Mouse (Mus musculus) cortical plate, adult 2 months (tissue): ENCODE measurements around the gene Tcaf3.

ENCODE experiments used
- CTCF ChIP-seq: fragments of 200-500 bp; IDR thresholded peaks from 2 replicates; pipeline ENCODE4 v1.5.1; 2011; ENCODE audit warnings: mild to moderate bottlenecking, control low read depth, low read length; ENCODE audit not compliant: insufficient read depth; ENCODE audit errors: extremely low read depth
- POLR2A ChIP-seq: fragments of 200-500 bp; IDR thresholded peaks from 2 replicates; pipeline ENCODE4 v1.6.1; 2011; ENCODE audit warnings: mild to moderate bottlenecking, low read length, control low read depth; ENCODE audit not compliant: insufficient read depth; ENCODE audit errors: extremely low read depth

DNA sequence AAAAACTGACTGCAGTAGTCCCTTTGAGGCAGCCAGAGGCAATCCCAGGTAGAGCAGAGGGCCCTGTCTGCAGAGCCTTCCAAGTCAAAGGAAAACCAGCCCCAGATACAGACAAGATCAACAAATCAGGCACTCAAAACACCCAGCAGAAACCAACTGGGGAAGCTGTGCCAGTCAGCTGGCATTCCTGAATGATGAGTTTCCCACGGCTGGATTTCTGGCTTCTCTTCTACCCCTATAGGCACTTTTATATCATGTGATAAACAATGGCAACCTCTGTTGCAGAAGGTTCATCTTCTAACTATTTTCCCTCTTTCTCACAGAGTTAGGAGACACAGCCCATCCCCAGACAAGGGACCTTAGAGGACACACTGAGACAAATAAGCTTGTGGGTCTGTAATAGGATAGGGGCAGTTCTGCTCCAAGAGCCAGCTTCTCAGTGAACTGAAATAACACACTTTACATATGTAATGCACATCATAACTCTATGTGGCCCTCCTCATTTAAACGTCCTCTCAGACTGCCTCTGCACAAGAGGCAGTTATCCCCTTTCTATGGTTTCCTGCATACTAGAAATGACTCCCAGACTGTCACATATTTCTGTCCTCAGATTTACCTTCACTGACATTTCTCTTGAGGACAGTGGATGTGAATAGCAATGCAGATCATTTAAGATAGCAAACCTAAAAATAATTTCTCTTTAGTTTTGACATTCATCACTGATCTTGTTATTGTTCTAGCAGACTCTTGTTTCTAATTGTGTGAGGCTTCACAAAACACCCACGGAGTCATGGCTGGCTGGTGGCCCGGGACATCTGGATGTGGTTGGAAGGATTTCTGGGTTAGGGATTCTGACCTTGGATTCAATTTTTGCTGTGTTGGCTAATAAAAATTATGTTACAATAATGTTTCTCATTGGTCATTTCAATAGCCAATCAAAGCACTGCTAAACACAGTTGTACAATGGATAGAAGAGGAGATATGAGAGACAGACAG is 55.2 kb downstream of the Tcaf3 start:
- TF ChIP-seq POLR2A (no peak), CTCF (no peak)
